Mouse (Mus musculus) liver, postnatal 0 days (tissue): Measurements from ENCODE around the gene Fam71b. TPM values are rescaled to one million over a fixed set of nuclear protein-coding genes. Genes with fewer than 3 reads are reported as not detected.

Experiments used
- ATAC-seq: fragments of 200-750 bp; cut with Nextera tagmentation; 2 replicates; pipeline ENCODE4 v1.8.0; 2017; ENCODE audit warnings: mild to moderate bottlenecking, moderate library complexity
- DNase-seq: peaks from one replicate; pipeline ENCODE4 v3.0.0-alpha.2; 2016
- H3K27ac ChIP-seq: fragments of 300-500 bp; sonication (generic); 2 replicates; pipeline ENCODE4 v1.5.1; 2014; ENCODE audit warnings: antibody characterized with exemption, moderate library complexity, mild to moderate bottlenecking, low read depth
- H3K27me3 ChIP-seq: fragments of 300-500 bp; sonication (generic); 2 replicates; pipeline ENCODE4 v1.6.1; 2014; ENCODE audit warnings: low read length, control low read depth, mixed read lengths; ENCODE audit not compliant: insufficient read depth
- H3K36me3 ChIP-seq: fragments of 300-500 bp; sonication (generic); replicated peaks from 2 replicates; pipeline ENCODE4 v1.6.1; 2014; ENCODE audit warnings: mild to moderate bottlenecking, control low read depth, low read length, moderate library complexity, mixed read lengths; ENCODE audit not compliant: insufficient read depth
- H3K4me1 ChIP-seq: fragments of 300-500 bp; sonication (generic); 2 replicates; pipeline ENCODE4 v1.6.1; 2014; ENCODE audit warnings: antibody characterized with exemption, mild to moderate bottlenecking, control low read depth; ENCODE audit not compliant: insufficient read depth
- H3K4me2 ChIP-seq: fragments of 300-500 bp; sonication (generic); 2 replicates; pipeline ENCODE4 v1.6.1; 2014; ENCODE audit warnings: low read depth, mild to moderate bottlenecking, low read length, moderate library complexity, mixed read lengths
- H3K4me3 ChIP-seq: fragments of 300-500 bp; sonication (generic); 2 replicates; pipeline ENCODE4 v1.5.1; 2014; ENCODE audit warnings: low read depth, low read length
- H3K9ac ChIP-seq: fragments of 300-500 bp; sonication (generic); replicated peaks from 2 replicates; pipeline ENCODE4 v1.6.1; 2014; ENCODE audit warnings: mild to moderate bottlenecking, moderate library complexity
- H3K9me3 ChIP-seq: fragments of 300-500 bp; sonication (generic); 2 replicates; pipeline ENCODE4 v1.6.1; 2016; ENCODE audit warnings: mild to moderate bottlenecking, control low read depth, low read length, mixed read lengths
- CTCF ChIP-seq: sonication (generic); IDR thresholded peaks from 2 replicates; pipeline ENCODE4 v1.5.1; 2016; ENCODE audit warnings: antibody characterized with exemption, low read depth
- EP300 ChIP-seq: IDR thresholded peaks from 2 replicates; pipeline ENCODE4 v1.6.1; 2016; ENCODE audit warnings: antibody characterized with exemption, low read depth, mild to moderate bottlenecking
- WGBS: fragments of 180-500 bp; shearing (Covaris S2); extraction: QIAGEN DNeasy Blood & Tissue Kit; methylation state at CpG from one replicate; pipeline ENCODE4 v1.1.7; 2014; ENCODE audit not compliant: insufficient replicate concordance; 5-methylcytosine and 5-hydroxymethylcytosine counted together
- polyA plus RNA-seq: library from polyadenylated mRNA; unstranded; fragments of >200 nt; fragmentation: Nextera tagmentation; extraction: Ambion mirVana; gene quantifications from 2 replicates; pipeline ENCODE4 v1.2.1, GENCODE M21; 2015

The Fam71b gene
- polyA plus RNA-seq, 1 experiment from 2014 or later = not detected

GRCm38 (mm10) chr11:46372331-46372953 lies 23.9 kb upstream of the Fam71b start:
- H3K27me3 ChIP-seq = no peaks in the 10 kb centered on the region
- no peaks in the 10 kb centered on the region for H3K36me3 ChIP-seq
- H3K4me1 ChIP-seq = peaks cover 15% of the 10 kb centered on the region
- H3K9me3 ChIP-seq = no peaks in the 10 kb centered on the region
- ATAC-seq = no peak
- H3K9ac ChIP-seq = no peak overlapping the region
- H3K4me3 ChIP-seq = no peak overlapping the region
- H3K4me2 ChIP-seq = no peak overlapping the region
- TF ChIP-seq EP300 (no peak), CTCF (no peak)
- WGBS = 68% methylated on average over 8 of the region's 8 CpGs
- no peak overlapping the region for H3K27ac ChIP-seq
- no peak for DNase-seq

DNA sequence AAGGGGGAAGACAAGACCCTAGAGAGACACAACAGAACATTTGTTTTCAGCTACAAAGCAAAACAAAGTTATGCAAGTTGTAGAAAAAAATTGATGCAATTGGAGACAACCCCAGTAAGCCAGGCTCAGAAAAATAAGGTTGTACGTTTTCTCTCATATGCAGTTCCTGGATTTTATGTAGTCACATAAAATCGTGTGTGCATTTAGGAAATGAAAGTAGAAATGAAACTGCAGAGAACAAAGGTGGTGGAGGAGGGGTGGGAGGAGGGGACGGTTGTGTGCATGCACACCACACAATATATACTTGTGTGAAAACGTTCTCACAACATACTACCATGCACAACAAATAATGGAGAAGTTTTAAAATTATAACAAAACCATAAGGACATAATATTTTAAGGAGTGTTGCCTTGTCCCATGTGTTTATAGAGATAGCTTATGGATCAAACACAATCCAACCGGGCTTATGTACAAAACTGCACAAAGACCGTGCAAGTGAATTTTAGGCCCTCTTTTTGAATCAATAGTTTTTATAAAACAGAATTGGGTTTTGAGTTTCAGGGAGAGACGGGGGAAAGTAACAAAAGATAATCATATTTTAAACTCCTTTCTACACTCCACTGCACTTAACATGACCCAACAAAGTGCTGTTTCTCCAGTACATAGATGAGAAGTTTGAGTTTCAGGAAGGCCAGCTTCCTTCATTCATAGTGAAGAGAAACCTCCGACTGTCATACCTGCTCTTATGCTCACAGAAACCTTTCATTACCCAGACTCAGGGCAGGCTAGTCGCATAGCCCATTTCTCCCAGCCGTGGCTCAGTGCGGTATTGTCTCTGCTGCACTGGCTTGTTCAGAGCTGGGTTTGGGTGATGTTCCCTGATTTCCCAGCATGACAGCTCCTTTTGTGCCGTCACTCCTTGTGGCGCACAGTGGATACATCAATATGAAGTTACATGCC lies 23.0 kb upstream of the Fam71b start:
- no peaks in the 10 kb centered on the region for H3K27me3 ChIP-seq
- WGBS = 70% methylated on average over 13 of the region's 13 CpGs
- no peak overlapping the region for H3K4me3 ChIP-seq
- no peaks in the 10 kb centered on the region for H3K9me3 ChIP-seq
- no peak overlapping the region for H3K9ac ChIP-seq
- ATAC-seq (no peak), DNase-seq (no peak)
- H3K27ac ChIP-seq = no peak overlapping the region
- H3K4me1 ChIP-seq = peaks cover 18% of the 10 kb centered on the region
- TF ChIP-seq EP300 (no peak), CTCF (no peak)
- no peak overlapping the region for H3K4me2 ChIP-seq
- H3K36me3 ChIP-seq = no peaks in the 10 kb centered on the region

DNA sequence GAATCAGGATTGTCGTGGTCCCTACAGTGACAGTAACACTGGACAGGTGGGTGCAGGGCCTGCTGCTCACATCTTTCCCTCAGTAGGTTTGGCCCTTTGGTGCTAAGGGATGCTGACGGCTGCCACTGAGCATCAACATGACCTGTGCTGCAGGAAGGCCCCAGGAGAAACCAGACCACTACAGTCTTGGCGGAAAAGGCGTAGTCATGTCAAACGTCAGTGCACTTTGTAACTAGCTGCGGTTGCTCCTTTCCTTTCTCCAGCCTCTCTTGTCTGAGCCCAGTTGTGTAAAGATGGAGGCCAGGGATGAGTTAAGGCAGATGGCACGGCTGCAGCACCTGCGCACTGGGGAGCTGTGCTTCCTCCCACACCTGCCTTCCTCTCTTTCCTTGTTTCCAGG lies 21.3 kb upstream of the Fam71b start:
- WGBS = 86% methylated on average over 8 of the region's 8 CpGs

DNA sequence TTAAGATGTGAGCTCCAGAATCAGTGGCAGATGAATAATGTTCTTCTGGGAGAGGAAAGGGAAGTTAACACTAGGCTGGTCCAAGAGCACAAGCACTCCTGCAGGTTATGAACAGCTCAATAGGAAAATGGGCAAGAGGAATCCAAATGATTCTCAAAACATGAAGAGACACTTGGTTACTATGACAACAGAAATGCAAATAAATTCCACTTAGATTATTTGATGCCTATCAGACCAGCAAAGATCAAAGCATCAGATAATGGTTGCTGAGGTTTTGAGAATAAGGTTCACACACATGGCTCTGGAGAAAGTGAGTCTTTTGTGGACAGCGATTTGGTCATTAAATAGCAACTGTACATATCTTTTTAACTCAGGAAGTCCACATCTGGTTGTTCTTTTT lies 19.0 kb upstream of the Fam71b start:
- 76% methylated on average over 1 of the region's 1 CpGs for whole genome bisulfite sequencing
- Histone ChIP-seq H3K9ac (no peak overlapping the region), H3K27ac (no peak overlapping the region), H3K4me3 (no peak overlapping the region), H3K4me2 (no peak overlapping the region), H3K27me3 (no peaks in the 10 kb centered on the region), H3K4me1 (peaks cover 22% of the 10 kb centered on the region), H3K36me3 (no peaks in the 10 kb centered on the region), H3K9me3 (no peaks in the 10 kb centered on the region)
- no peak for ATAC-seq
- DNase-seq = no peak
- TF ChIP-seq CTCF (no peak), EP300 (no peak)

More for the DNA sequence above, 21.3 kb upstream of the Fam71b start:
- Histone ChIP-seq H3K4me3 (no peak overlapping the region), H3K9me3 (no peaks in the 10 kb centered on the region), H3K36me3 (no peaks in the 10 kb centered on the region), H3K4me1 (peaks cover 23% of the 10 kb centered on the region), H3K4me2 (no peak overlapping the region), H3K27me3 (no peaks in the 10 kb centered on the region), H3K9ac (no peak overlapping the region), H3K27ac (no peak overlapping the region)
- ATAC-seq (no peak), DNase-seq (no peak)
- TF ChIP-seq EP300 (no peak), CTCF (no peak)

- TF ChIP-seq CTCF = no peak
- TF ChIP-seq EP300 = peak; percentile 84
- Histone ChIP-seq H3K9me3 (no peaks in the 10 kb centered on the region), H3K27me3 (no peaks in the 10 kb centered on the region), H3K36me3 (no peaks in the 10 kb centered on the region), H3K4me3 (no peak overlapping the region), H3K4me2 (no peak overlapping the region), H3K4me1 (peaks cover 21% of the 10 kb centered on the region), H3K9ac (no peak overlapping the region), H3K27ac (no peak overlapping the region)
- ATAC-seq (peak; percentile 83), DNase-seq (no peak)
- 60% methylated on average over 8 of the region's 8 CpGs for WGBS
Observed at GRCm38 (mm10) chr11:46377819-46378782, 18.3 kb upstream of the Fam71b start.
